Mouse (Mus musculus): ENCODE results near the gene Mylk4. TPM values are rescaled to one million over a fixed set of nuclear protein-coding genes. Genes with fewer than 3 reads are reported as not detected.

The Mylk4 gene
- total and polyA plus RNA-seq, 3 experiments: not detected

Other genes with a start within 250 kb of the Mylk4 start
- gene Wrnip1, start 18.1 kb upstream of the Mylk4 start, total RNA-seq (2021): 10 to 100 TPM; 33.4 to 37.7 TPM
- 46.7 and 47.1 TPM in 2 replicates for gene Wrnip1, start 18.1 kb upstream of the Mylk4 start, polyA plus RNA-seq (2012; rRNA removed)
- not detected for gene D930007J09Rik, start 18.9 kb upstream of the Mylk4 start, total RNA-seq (2021)
- gene D930007J09Rik, start 18.9 kb upstream of the Mylk4 start, polyA plus RNA-seq (2012; rRNA removed): 1.5 and 1.7 TPM in 2 replicates
- 10 to 100 TPM; 22.7 to 71.9 TPM for gene Serpinb1a, start 67.2 kb upstream of the Mylk4 start, total RNA-seq (2021)
- gene Serpinb1a, start 67.2 kb upstream of the Mylk4 start, polyA plus RNA-seq (2012; rRNA removed): 17.6 and 31.2 TPM in 2 replicates
- not detected for gene Serpinb1c, start 114.3 kb upstream of the Mylk4 start, total RNA-seq (2021)
- gene Serpinb1c, start 114.3 kb upstream of the Mylk4 start, polyA plus RNA-seq (2012; rRNA removed): not detected in 2 replicates
- gene Serpinb6b, start 181.3 kb upstream of the Mylk4 start, total RNA-seq (2021): 10 to 100 TPM; 28.3 to 31.1 TPM
- 6.2 and 7.3 TPM in 2 replicates for gene Serpinb6b, start 181.3 kb upstream of the Mylk4 start, polyA plus RNA-seq (2012; rRNA removed)
- 10 to 100 TPM; 19.0 to 19.4 TPM for gene Serpinb9, start 219.3 kb upstream of the Mylk4 start, total RNA-seq (2021)
- 3.0 TPM in 2 replicates for gene Serpinb9, start 219.3 kb upstream of the Mylk4 start, polyA plus RNA-seq (2012; rRNA removed)
- gene Serpinb9b, start 243.5 kb upstream of the Mylk4 start, total RNA-seq (2021): under 1 TPM; 0.09 to 0.17 TPM
- gene Serpinb9b, start 243.5 kb upstream of the Mylk4 start, polyA plus RNA-seq (2012; rRNA removed): 0.04 TPM in 1 of 2 replicates, not detected in the other

Measured in adrenal gland, adult 2 months (tissue).